Mouse (Mus musculus) cerebellum, adult 9-10 months (tissue): ENCODE data around the gene Osgin1.

ENCODE experiments used
- DNase-seq: peaks from one replicate; pipeline ENCODE4 v3.0.0; 2022

Osgin1 gene

GRCm38 (mm10) chr8:119424199-119424733 is 9.7 kb upstream of the Osgin1 start:
- no peak for DNase-seq

- no peak for DNase-seq
Measured at GRCm38 (mm10) chr8:119424740-119425139, 9.2 kb upstream of the Osgin1 start.

- DNase-seq = no peak
Measured at GRCm38 (mm10) chr8:119425533-119425932, 8.4 kb upstream of the Osgin1 start.

GRCm38 (mm10) chr8:119426069-119426735 is 7.7 kb upstream of the Osgin1 start:
- no peak for DNase-seq

- DNase-seq = peak; percentile 44
Measured at GRCm38 (mm10) chr8:119427634-119428349, 6.1 kb upstream of the Osgin1 start.

GRCm38 (mm10) chr8:119428350-119428740 is 5.6 kb upstream of the Osgin1 start:
- DNase-seq = no peak

GRCm38 (mm10) chr8:119428766-119429327 is 5.1 kb upstream of the Osgin1 start:
- no peak for DNase-seq

GRCm38 (mm10) chr8:119429552-119429951 is 4.4 kb upstream of the Osgin1 start:
- no peak for DNase-seq

GRCm38 (mm10) chr8:119430250-119430649 is 3.7 kb upstream of the Osgin1 start:
- no peak for DNase-seq

- no peak for DNase-seq
Measured at GRCm38 (mm10) chr8:119430690-119431089, 3.2 kb upstream of the Osgin1 start.

- no peak for DNase-seq
Measured at GRCm38 (mm10) chr8:119432372-119432771, 1.6 kb upstream of the Osgin1 start.

- no peak for DNase-seq
Measured at GRCm38 (mm10) chr8:119434569-119434968, 645 bp downstream of the Osgin1 start.

GRCm38 (mm10) chr8:119435527-119435926 is 1.6 kb downstream of the Osgin1 start:
- no peak for DNase-seq

- DNase-seq = no peak
Measured at GRCm38 (mm10) chr8:119436331-119436730, 2.4 kb downstream of the Osgin1 start.

GRCm38 (mm10) chr8:119436933-119437332 is 3.0 kb downstream of the Osgin1 start:
- DNase-seq = no peak

- DNase-seq = no peak
Measured at GRCm38 (mm10) chr8:119437506-119437905, 3.6 kb downstream of the Osgin1 start.

- DNase-seq = no peak
Measured at GRCm38 (mm10) chr8:119438876-119439275, 5.0 kb downstream of the Osgin1 start.

- DNase-seq = no peak
Measured at GRCm38 (mm10) chr8:119439424-119439823, 5.5 kb downstream of the Osgin1 start.

GRCm38 (mm10) chr8:119439893-119440249 is 5.9 kb downstream of the Osgin1 start:
- DNase-seq = no peak

- DNase-seq = peak; percentile 51
Measured at GRCm38 (mm10) chr8:119440250-119440951, 6.5 kb downstream of the Osgin1 start.

- DNase-seq = no peak
Measured at GRCm38 (mm10) chr8:119440952-119441270, 7.0 kb downstream of the Osgin1 start.

- no peak for DNase-seq
Measured at GRCm38 (mm10) chr8:119442013-119442412, 8.1 kb downstream of the Osgin1 start.

- no peak for DNase-seq
Measured at GRCm38 (mm10) chr8:119442970-119443369, 9.0 kb downstream of the Osgin1 start.
